Mouse (Mus musculus): Measurements from ENCODE around the gene Pgrmc1. TPM values are rescaled to one million over a fixed set of nuclear protein-coding genes. Genes with fewer than 3 reads are reported as not detected.

Gene Pgrmc1
- total and polyA plus RNA-seq, 3 experiments, result 71.4 to 174 (median 91.4) TPM

DNA sequence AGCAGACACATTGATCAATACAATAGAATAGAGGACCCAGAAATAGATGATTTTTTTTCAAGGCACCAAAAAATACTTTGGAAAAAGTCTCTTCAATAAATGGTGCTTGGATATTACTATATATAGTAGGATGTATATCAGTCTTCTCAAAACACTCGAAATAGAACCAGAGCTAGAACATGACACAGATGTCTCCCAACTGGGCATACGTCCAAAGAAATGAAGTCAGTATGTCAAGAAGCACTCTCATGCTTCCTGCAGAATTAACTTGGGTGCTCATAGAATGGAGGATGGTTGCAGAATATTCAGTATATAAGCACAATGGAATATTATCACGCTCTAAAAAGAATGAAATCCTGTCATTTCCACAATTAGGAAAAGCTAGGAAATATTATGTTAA is 30.1 kb downstream of the Pgrmc1 start:
- dilution Hi-C loops (cut with MboI; ENCODE audit: extremely low pct_ligation_motif_present, extremely low pct_unique_long_range_greater_than_20kb, low sequenced_read_pairs), result no loop called here
- Histone ChIP-seq H3K9me3 (replicated peaks; ENCODE audit: low read length) (peaks cover 1% of the 10 kb centered on the region), H3K4me1 (ENCODE audit: control insufficient read depth in 1 of 2, insufficient read depth in 2 of 2) (no peaks in the 10 kb centered on the region), H3K27me3 (replicated peaks) (no peaks in the 10 kb centered on the region), H3K27ac (ENCODE audit: insufficient read depth, low read depth) (no peak overlapping the region), H3K36me3 (replicated peaks in 1 of 2; ENCODE audit: control insufficient read depth in 1 of 2, insufficient read depth in 1 of 2, low read length in 1 of 2) (peaks cover 0 to 4% of the 10 kb centered on the region in 2 experiments), H3K4me2 (ENCODE audit: insufficient read depth, low read depth, poor library complexity, severe bottlenecking) (no peak overlapping the region), H3K79me2 (replicated peaks; ENCODE audit: control insufficient read depth, extremely low read depth, insufficient read depth, poor library complexity, severe bottlenecking) (no peaks in the 10 kb centered on the region), H3K9ac (ENCODE audit: insufficient read depth, low read depth) (no peak overlapping the region), H3K4me3 (replicated peaks in 1 of 3; ENCODE audit: low read depth in 2 of 3, low read length in 2 of 3, poor library complexity in 1 of 3) (no peak overlapping the region)
- no peak for DNase-seq (ENCODE audit: extremely low read depth)
- TF ChIP-seq KAT2A (IDR thresholded peaks at IDR 0.05; ENCODE audit: insufficient replicate concordance, low read length) (no peak), CTCF (conservative IDR thresholded peaks at IDR 0.05 in 1 of 2, IDR thresholded peaks at IDR 0.05 in 1 of 2; ENCODE audit: low read depth in 2 of 2, low read length in 2 of 2) (no peak), SIN3A (IDR thresholded peaks at IDR 0.05; ENCODE audit: low read length) (no peak), ETS1 (conservative IDR thresholded peaks at IDR 0.05; ENCODE audit: low read depth, low read length) (no peak), JUND (conservative IDR thresholded peaks at IDR 0.05; ENCODE audit: low read depth, low read length) (no peak), MXI1 (IDR thresholded peaks at IDR 0.05; ENCODE audit: low read depth, low read length) (no peak), IRF4 (IDR thresholded peaks at IDR 0.05; ENCODE audit: low read depth, low read length) (no peak), CHD2 (IDR thresholded peaks at IDR 0.05; ENCODE audit: low read length) (no peak), ZNF384 (IDR thresholded peaks at IDR 0.05; ENCODE audit: low read depth, low read length) (no peak), EP300 (IDR thresholded peaks at IDR 0.05; ENCODE audit: low read length) (no peak), ZMIZ1 (IDR thresholded peaks at IDR 0.05; ENCODE audit: low read depth, low read length) (no peak), TCF12 (IDR thresholded peaks at IDR 0.05; ENCODE audit: low read depth, low read length) (no peak), SMC3 (IDR thresholded peaks at IDR 0.05; ENCODE audit: low read depth, low read length) (no peak), POLR2AphosphoS2 (IDR thresholded peaks at IDR 0.05; ENCODE audit: low read depth, low read length) (no peak), GABPA (IDR thresholded peaks at IDR 0.05; ENCODE audit: insufficient replicate concordance, low read depth, low read length) (no peak), BHLHE40 (IDR thresholded peaks at IDR 0.05; ENCODE audit: low read depth, low read length) (no peak)
- in situ Hi-C loops (cut with MboI; ENCODE audit: low pct_ligation_motif_present, low pct_unique_long_range_greater_than_20kb, low sequenced_read_pairs), result no loop called here

GRCm38 (mm10) chrX:36630771-36631170 is 32.8 kb downstream of the Pgrmc1 start:
- Histone ChIP-seq H3K27me3 (replicated peaks) (no peaks in the 10 kb centered on the region), H3K9me3 (replicated peaks; ENCODE audit: low read length) (peaks cover 2% of the 10 kb centered on the region), H3K4me1 (ENCODE audit: control insufficient read depth in 1 of 2, insufficient read depth in 2 of 2) (no peaks in the 10 kb centered on the region), H3K27ac (ENCODE audit: insufficient read depth, low read depth) (no peak overlapping the region), H3K4me2 (ENCODE audit: insufficient read depth, low read depth, poor library complexity, severe bottlenecking) (no peak overlapping the region), H3K9ac (ENCODE audit: insufficient read depth, low read depth) (no peak overlapping the region), H3K36me3 (replicated peaks in 1 of 2; ENCODE audit: control insufficient read depth in 1 of 2, insufficient read depth in 1 of 2, low read length in 1 of 2) (peaks cover 0 to 5% of the 10 kb centered on the region in 2 experiments), H3K4me3 (replicated peaks in 1 of 3; ENCODE audit: low read depth in 2 of 3, low read length in 2 of 3, poor library complexity in 1 of 3) (no peak overlapping the region), H3K79me2 (replicated peaks; ENCODE audit: control insufficient read depth, extremely low read depth, insufficient read depth, poor library complexity, severe bottlenecking) (no peaks in the 10 kb centered on the region)
- DNase-seq (ENCODE audit: extremely low read depth), result peak; percentile 6
- TF ChIP-seq SMC3 (IDR thresholded peaks at IDR 0.05; ENCODE audit: low read depth, low read length) (peak; percentile 33), CTCF (conservative IDR thresholded peaks at IDR 0.05 in 1 of 2, IDR thresholded peaks at IDR 0.05 in 1 of 2; ENCODE audit: low read depth in 2 of 2, low read length in 2 of 2) (peak in 1 of 2 experiments; percentile 52; a peak in 2 of 4 replicates), MAX (IDR thresholded peaks at IDR 0.05; ENCODE audit: low read length) (no peak), MYC (IDR thresholded peaks at IDR 0.05; ENCODE audit: low read depth, low read length) (peak; percentile 54; the same call in 1 of the 2 replicates), RAD21 (IDR thresholded peaks at IDR 0.05; ENCODE audit: low read depth, low read length) (peak; percentile 29), MEF2A (IDR thresholded peaks at IDR 0.05; ENCODE audit: borderline replicate concordance, low read depth, low read length) (no peak)
- in situ Hi-C loops (cut with MboI; ENCODE audit: low pct_ligation_motif_present, low pct_unique_long_range_greater_than_20kb, low sequenced_read_pairs), result no loop called here
- dilution Hi-C loops (cut with MboI; ENCODE audit: extremely low pct_ligation_motif_present, extremely low pct_unique_long_range_greater_than_20kb, low sequenced_read_pairs), result no loop called here
